Mouse (Mus musculus) testis, adult 2 months (tissue): ENCODE measurements around the gene Prkce.

Experiments used
- CTCF ChIP-seq: fragments of 200-500 bp; IDR thresholded peaks from 2 replicates; pipeline ENCODE4 v1.5.1; 2012; ENCODE audit warnings: low read depth, mild to moderate bottlenecking, inconsistent platforms, low read length, moderate library complexity; ENCODE audit not compliant: control insufficient read depth, insufficient read depth, insufficient replicate concordance
- POLR2A ChIP-seq: fragments of 200-500 bp; IDR thresholded peaks from 2 replicates; pipeline ENCODE4 v1.6.1; 2012; ENCODE audit warnings: low read depth, mild to moderate bottlenecking, inconsistent platforms, low read length, moderate library complexity; ENCODE audit not compliant: control insufficient read depth

GRCm38 (mm10) chr17:86433117-86433516, 265.5 kb downstream of the Prkce start:
- TF ChIP-seq CTCF: no peak
- TF ChIP-seq POLR2A: no peak
